Mouse (Mus musculus) 3134 (cell line): ENCODE results near the gene Pop5.

Experiments
- DNase-seq: peaks from one replicate; pipeline ENCODE4 v3.0.0-alpha.2; 2011; ENCODE audit warnings: low spot score; ENCODE audit not compliant: insufficient read length; ENCODE audit errors: extremely low read depth

Gene Pop5

GRCm38 (mm10) chr5:115235786-115236263 lies at the start of gene Pop5:
TSS of gene Pop5 (plus strand) at chr5:115235836.
- peak; percentile 65 for DNase-seq

DNA sequence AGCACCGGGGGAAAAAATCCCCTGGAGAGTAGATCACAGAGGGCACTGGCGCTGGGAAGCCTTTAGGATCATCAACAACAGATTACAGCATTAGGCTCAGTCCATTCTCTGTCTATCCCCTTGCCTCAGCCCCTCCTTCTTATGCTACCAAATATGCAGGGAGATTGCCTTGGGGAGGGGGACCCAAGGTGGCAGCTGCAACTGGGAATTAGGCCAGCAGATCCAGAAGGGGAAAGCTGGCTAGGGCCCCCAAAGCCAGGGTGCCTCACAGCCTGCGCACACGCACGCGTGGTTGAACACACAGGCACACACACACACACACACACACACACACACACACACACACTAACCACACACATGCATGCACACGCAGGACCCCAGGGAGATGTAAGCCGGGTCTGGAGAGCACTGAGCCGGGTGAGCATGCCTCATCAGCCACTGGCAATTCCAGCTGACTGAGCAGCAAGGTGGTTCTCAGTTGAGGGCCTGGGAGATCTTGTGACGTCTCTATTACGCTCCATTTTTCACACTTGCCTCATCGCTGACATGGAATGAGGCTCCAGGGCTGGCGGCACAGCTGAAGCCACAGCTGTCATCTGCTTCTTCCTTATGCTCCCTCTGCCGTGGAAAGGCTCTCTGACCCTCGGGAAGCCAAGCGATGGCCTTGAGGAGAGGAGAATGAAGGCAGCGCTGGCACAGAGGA lies 49.1 kb upstream of the Pop5 start:
- no peak for DNase-seq

- peak; percentile 54 for DNase-seq
These were observed 48.2 kb upstream of the Pop5 start for GRCm38 (mm10) chr5:115187188-115188131.

- DNase-seq: no peak
These were observed 46.8 kb upstream of the Pop5 start for GRCm38 (mm10) chr5:115188824-115189223.

- DNase-seq: no peak
These were observed 45.6 kb upstream of the Pop5 start for GRCm38 (mm10) chr5:115190081-115190480.

DNA sequence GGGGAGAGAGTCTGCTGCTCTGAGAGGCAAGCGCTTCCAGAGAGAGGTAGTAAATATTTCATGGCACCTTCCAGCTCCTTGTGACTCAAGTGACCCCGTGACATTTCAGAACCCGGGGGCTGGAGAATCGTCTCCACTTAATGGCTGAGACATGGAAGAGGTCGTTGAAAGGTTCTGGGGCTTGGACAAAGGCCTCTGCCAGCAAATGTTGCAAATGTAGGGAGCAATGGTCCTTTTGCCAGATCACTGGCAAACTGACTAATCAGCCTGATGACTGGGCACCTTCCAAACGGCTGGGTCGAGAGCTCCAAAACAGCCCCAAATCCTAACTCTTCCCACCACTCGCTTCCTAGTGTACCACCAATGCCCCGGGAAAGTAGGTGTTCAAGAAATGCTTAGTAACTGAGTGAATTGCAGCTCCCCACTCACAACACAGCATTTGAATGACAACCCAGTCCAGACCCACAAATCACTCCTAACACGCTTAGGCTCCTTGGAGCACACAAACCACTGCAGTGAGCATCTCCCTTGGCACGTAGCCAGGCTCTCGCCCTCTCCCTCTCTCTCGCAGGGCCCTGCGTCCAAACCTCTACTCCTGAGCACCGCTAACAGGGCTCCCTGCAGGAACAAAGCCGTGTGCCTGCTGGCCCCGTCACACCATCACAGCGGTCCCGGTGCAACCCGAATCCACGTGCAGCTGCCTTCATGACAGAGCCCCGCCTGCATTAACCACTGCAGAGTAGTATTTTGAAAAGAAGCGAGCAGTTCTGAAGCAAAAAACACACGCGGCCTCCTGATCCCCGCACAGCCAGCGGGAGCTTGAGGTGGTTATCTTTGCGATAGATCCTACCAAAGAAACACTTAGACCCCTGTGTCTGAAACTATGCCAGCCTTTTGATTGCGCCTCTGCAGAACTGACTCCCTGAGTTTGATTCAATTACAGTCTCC lies 43.5 kb upstream of the Pop5 start:
- no peak for DNase-seq

DNA sequence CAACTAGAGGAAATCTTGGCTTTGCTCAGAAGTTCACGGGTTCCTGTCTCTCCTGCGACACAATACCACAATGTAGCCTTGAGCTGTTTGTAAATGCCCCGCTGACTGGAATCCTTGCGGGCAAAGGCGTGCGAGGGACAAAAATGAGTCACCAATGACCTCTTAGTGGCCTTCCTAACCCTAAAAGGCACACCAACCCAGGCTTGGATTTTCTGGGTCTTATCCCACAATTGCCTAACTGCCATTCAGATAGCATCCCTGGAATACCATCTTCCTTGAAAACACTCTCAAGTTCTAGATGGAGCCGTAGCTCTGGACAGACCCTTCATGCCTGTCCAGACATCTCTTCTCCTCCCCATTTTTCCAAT lies 42.8 kb upstream of the Pop5 start:
- no peak for DNase-seq

- DNase-seq: no peak
These were observed 42.4 kb upstream of the Pop5 start for GRCm38 (mm10) chr5:115193226-115193625.

GRCm38 (mm10) chr5:115193669-115194625 lies 41.7 kb upstream of the Pop5 start, which contains the start of gene Cabp1:
TSS of gene Cabp1 (minus strand) at chr5:115194381.
- no peak for DNase-seq

- no peak for DNase-seq
These were observed 40.9 kb upstream of the Pop5 start for GRCm38 (mm10) chr5:115194626-115195221.

DNA sequence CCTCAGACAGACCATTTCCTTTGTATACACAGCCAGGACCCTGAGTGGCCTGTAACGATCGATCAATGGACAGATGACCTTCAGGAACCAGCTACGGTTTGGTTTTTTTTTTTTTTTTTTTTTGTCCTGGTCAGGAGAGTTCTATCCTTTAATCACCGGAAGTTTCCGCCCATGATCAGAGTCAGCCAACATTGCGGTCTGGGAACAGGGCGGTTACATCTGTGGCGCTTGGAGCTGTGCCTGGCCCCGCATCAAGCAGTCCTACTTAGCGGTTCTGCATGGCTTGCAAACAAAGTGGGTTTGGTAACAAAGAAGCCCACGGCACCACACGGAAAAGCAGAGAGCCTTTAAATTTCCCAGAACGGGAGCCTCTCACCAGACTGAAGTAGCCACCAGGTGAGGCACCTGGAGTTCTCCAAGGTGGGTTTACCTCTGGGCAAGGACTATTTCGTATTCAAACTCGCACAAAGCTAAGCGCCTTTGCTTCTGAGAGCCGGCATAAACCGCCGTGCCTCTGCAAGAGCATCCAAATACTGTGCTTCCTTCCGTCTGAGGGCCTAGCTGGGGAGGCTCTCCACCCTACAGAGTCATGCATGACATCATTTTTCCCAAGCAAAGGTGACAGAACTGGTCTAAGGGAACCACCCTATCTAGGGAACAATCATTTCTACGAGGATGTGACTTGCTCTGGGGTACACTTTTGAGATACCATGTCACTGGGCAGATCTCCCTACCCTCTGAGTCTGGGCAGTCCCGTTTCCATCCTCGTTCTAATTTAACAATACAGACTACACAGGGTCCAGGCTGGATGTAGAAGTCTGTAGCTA lies 31.7 kb upstream of the Pop5 start:
- DNase-seq: no peak

GRCm38 (mm10) chr5:115204562-115205311 lies 30.9 kb upstream of the Pop5 start:
- no peak for DNase-seq

DNA sequence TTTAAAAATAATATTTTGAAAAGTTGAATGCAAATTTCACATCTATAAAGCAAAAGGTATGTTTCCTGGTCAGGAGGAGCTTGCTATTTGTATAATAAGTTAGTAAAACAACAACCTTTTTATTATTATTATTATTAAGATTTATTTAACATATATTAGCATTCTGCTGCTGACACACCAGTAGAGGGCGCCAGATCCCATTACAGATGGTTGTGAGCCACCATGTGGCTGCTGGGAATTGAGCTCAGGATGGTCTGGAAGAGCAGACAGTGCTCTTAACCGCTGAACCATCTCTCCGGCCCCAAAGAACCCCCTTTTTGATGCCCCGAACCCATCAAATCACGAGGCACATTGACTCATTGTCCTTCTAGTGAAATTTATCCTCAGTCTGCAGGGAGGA lies 28.4 kb upstream of the Pop5 start:
- DNase-seq: no peak

DNA sequence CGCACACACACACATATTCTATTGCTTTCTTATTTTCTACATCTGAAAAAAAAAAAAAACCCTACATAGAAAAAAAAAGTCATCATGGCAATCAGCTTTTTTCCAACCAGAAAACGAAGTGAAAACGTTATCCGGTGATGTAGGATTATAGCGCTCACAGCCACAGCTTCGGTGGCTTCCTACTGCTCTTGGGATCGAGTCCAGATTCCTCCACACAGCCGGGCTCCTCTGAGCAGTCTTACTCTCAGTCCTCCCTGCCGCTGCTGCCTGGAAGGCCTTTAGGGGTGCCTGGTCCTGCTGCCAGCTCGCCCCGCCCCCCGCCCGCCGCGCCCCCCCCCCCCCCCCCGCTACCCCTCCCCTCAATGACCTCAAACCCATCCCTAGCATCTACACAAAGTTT lies 27.7 kb upstream of the Pop5 start:
- no peak for DNase-seq

DNA sequence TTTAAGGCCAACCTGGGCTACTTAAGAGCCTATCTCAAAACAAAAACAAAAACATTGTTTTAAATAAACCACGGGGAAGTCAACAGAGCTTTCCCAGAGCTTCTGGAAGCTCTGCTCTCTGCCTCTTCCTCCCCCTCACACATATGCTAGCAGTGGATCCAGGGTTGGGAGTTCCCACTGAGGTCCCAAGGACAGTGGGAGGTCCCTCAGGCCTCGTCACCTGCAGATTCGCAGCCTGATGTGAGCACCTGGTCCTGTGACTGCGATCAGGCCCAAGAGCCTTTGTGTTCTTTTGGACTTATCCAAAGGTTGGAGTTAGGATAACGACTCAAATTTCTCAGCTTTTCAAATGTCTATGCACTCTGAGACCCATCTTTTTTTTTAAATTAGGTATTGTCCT lies 27.0 kb upstream of the Pop5 start:
- no peak for DNase-seq

GRCm38 (mm10) chr5:115210380-115210779 lies 25.3 kb upstream of the Pop5 start:
- DNase-seq: no peak

DNA sequence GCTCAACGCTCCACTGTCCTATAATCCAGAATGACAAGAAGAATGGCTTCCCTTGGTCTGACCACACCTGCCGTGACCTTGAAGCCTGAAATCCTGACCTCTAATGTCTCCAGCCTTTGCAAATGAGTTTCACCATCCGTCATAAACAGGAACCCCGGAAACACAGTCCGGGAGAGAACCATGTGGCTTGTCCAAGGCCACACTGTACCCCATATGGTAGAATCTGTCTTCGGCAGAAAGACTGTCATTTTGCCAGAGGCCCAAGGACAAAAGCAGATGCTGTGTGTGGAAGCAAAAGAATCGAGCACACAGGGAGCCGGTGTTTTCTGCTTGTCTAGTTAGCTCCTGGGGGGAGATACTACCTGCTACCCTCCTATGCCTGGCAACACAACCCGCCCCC lies 23.2 kb upstream of the Pop5 start:
- no peak for DNase-seq

DNA sequence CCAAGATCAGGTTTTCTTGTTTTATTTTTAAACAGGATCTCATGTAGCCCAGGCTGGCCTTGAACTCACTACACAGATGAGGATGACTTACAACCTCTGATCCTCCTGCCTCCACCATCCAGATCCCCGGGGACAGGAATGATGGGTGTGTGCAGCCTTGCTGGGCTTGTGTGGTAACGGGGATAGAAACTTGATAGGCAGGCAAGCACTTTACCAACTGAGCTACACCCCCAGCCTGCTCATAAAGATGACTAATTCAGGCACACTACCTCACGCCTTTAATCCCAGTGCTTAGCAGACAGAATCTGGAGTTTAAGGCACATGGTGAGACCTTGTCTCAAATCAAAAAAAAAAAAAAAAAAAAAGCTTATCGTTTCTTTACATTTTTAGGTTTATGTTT lies 22.8 kb upstream of the Pop5 start:
- no peak for DNase-seq
